Mouse (Mus musculus) lung, adult 10 weeks (tissue): Measurements from ENCODE around the gene Chmp1a. TPM values are rescaled to one million over a fixed set of nuclear protein-coding genes. Genes with fewer than 3 reads are reported as not detected.

Experiments used
- polyA plus RNA-seq: library from polyadenylated mRNA; stranded (reverse); fragments of 350-450 nt; fragmentation: Illumina TruSeq; extraction: RNeasy Lipid Tissue Mini Kit (QIAGEN cat#74804); gene quantifications from one replicate; pipeline ENCODE4 v1.2.3, GENCODE M21; 2014; ENCODE audit warnings: low read depth, low replicate concordance; ENCODE audit not compliant: insufficient read depth

Chmp1a gene
- polyA plus RNA-seq = 60.6 TPM

GRCm38 (mm10) chr8:123212321-123213117, at the start of gene Chmp1a, which contains the start of gene Spata33:
Gene Chmp1a, minus strand, starts transcription at chr8:123212763.
Gene Spata33, plus strand, starts transcription at chr8:123212832.

GRCm38 (mm10) chr8:123254099-123254885, 41.7 kb upstream of the Chmp1a start, which contains the start of the genes Zfp276 and Vps9d1:
Gene Zfp276, plus strand, starts transcription at chr8:123254195.
Gene Vps9d1, minus strand, starts transcription at chr8:123254348.

DNA sequence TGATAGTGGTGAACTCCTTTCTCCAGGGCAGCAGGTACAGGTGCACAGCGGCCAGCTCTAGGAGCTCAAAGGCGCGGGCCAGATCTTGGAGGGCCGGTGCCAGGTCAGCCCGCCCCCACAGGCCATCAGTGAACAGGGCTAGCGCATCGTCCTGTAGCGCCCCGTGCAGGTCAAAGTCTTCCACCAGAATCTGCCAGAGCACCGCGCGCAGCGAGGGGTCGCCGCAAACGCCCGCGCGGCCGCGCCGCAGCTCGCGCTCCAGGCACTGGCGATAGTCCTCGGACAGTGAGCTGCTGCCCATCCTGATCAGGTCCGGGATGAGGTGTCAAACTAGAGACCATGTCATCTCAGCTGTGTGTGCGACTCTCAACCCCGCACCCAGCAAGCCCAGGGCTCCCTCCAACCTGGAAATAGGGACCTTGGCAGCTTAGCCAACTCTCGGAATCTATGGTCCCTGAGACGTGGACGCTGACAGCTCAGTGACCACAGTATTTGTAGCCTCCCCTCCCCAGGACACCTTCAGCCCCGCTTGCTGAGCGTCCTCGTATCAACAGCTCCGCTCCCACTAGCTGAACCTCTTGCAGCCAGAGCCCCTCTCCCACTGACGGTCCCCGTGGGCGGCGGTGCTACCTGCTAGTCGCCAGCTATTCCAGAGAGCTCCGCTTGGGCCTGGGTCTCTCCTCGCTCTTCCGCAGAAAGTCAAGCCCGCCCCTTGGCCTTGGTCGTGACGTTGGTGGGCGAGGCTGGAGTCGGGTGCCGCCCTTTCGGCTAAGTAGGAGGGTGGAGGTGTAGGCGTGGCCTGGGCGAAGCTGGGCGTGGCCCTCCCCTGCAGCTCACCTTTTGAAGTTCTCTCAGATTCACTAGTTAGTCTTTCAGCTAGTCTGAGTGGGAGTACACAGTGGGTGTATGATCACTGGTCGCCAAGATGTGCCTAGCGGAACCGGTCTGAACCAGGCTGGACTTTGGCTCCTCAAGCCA, 23.2 kb upstream of the Chmp1a start, which contains the start of gene Spata2l:
Spata2l (minus strand) TSS at position 714 of the 978 bp plus-strand sequence.

GRCm38 (mm10) chr8:123224278-123225266, 12.0 kb upstream of the Chmp1a start, which contains the start of gene Cdk10:
Gene Cdk10, plus strand, starts transcription at chr8:123224842.

DNA sequence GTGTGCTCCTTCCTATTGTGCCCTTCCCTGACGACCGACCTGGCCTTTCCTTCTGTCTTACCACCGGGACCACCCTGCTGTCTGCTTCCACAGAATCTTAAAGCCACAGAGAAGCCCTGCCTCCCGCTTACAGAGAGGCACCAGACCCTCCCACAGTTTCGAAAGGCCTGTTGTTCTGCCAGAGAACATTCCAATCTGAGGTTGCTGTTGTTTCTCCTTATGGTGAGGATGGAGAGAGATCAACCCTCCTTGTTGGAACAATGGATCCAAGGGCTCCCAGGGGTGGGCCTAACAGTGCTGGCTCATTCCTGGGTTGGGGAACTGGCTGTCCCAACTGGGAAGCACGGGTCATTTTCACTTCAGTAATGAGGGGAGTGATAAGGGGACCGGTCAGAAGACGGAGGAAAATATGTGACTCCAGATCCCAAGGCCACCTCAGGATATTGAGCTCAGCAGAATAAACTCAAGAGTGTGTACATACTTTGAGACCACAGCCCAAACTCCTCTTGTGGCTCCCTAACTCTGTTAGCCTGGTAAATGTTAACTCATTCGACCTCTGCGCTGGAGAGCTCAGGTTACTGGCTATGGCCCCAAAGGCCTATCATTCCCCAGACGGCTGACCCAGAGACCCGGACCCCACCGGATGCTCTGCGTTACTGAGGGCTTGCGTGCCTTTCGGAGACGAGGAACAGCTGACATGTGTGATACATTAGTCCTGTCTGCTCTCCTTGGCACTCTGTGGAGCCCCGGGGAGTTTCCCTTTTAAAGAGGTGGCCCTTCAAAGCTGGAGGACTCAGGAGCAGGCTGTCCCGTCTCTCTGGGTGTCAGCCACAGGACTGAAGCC, 26.8 kb downstream of the Chmp1a start, which contains the start of gene Dpep1:
Dpep1 (plus strand) TSS at position 677 of the 844 bp plus-strand sequence.

GRCm38 (mm10) chr8:123157888-123158465, 54.6 kb downstream of the Chmp1a start, which contains the start of gene Sult5a1:
Gene Sult5a1, minus strand, starts transcription at chr8:123158315.

Other genes with a start within 250 kb of the Chmp1a start
- 25.1 TPM for gene Ankrd11, start 170.5 kb downstream of the Chmp1a start, polyA plus RNA-seq
- gene Spg7, start 149.8 kb downstream of the Chmp1a start, polyA plus RNA-seq = 33.1 TPM
- gene Rpl13, start 110.4 kb downstream of the Chmp1a start, polyA plus RNA-seq = 1,402 TPM
- 0.38 TPM for gene Cpne7, start 95.4 kb downstream of the Chmp1a start, polyA plus RNA-seq
- gene Sult5a1, start 54.4 kb downstream of the Chmp1a start, polyA plus RNA-seq = 12.7 TPM
- 124 TPM for gene Dpep1, start 26.5 kb downstream of the Chmp1a start, polyA plus RNA-seq
- gene Spata33, start 69 bp upstream of the Chmp1a start, polyA plus RNA-seq = 5.7 TPM
- 35.1 TPM for gene Cdk10, start 12.1 kb upstream of the Chmp1a start, polyA plus RNA-seq
- 1.9 TPM for gene Spata2l, start 23.5 kb upstream of the Chmp1a start, polyA plus RNA-seq
- 7.7 TPM for gene Zfp276, start 41.4 kb upstream of the Chmp1a start, polyA plus RNA-seq
- gene Vps9d1, start 41.6 kb upstream of the Chmp1a start, polyA plus RNA-seq = 10.6 TPM
- 4.5 TPM for gene Fanca, start 105.8 kb upstream of the Chmp1a start, polyA plus RNA-seq
- gene Spire2, start 120.0 kb upstream of the Chmp1a start, polyA plus RNA-seq = 2.9 TPM
- 94.2 TPM for gene Tcf25, start 161.0 kb upstream of the Chmp1a start, polyA plus RNA-seq
- gene Mc1r, start 194.3 kb upstream of the Chmp1a start, polyA plus RNA-seq = not detected
- gene Tubb3, start 198.7 kb upstream of the Chmp1a start, polyA plus RNA-seq = 0.52 TPM
- gene Def8, start 210.8 kb upstream of the Chmp1a start, polyA plus RNA-seq = 10.3 TPM